Mouse (Mus musculus): Measurements from ENCODE around the gene Gas6.

Gas6 gene

GRCm38 (mm10) chr8:13493858-13494631, at the start of gene Gas6:
TSS of gene Gas6 (minus strand) at chr8:13494490.
- no peak for DNase-seq (ENCODE audit: low read depth, low spot score)

GRCm38 (mm10) chr8:13541526-13541925, 47.2 kb upstream of the Gas6 start:
- DNase-seq (ENCODE audit: low read depth, low spot score), result no peak

GRCm38 (mm10) chr8:13540122-13540521, 45.8 kb upstream of the Gas6 start:
- no peak for DNase-seq (ENCODE audit: low read depth, low spot score)

- DNase-seq (ENCODE audit: low read depth, low spot score), result no peak
Observed at GRCm38 (mm10) chr8:13538821-13539220, 44.5 kb upstream of the Gas6 start.

- no peak for DNase-seq (ENCODE audit: low read depth, low spot score)
Observed at GRCm38 (mm10) chr8:13537102-13537501, 42.8 kb upstream of the Gas6 start.

GRCm38 (mm10) chr8:13533123-13533522, 38.8 kb upstream of the Gas6 start:
- no peak for DNase-seq (ENCODE audit: low read depth, low spot score)

GRCm38 (mm10) chr8:13531602-13532171, 37.4 kb upstream of the Gas6 start:
- DNase-seq (ENCODE audit: low read depth, low spot score), result no peak

GRCm38 (mm10) chr8:13530941-13531340, 36.7 kb upstream of the Gas6 start:
- no peak for DNase-seq (ENCODE audit: low read depth, low spot score)

- DNase-seq (ENCODE audit: low read depth, low spot score), result no peak
Observed at GRCm38 (mm10) chr8:13530401-13530800, 36.1 kb upstream of the Gas6 start.

GRCm38 (mm10) chr8:13529891-13530316, 35.6 kb upstream of the Gas6 start:
- DNase-seq (ENCODE audit: low read depth, low spot score), result no peak

- DNase-seq (ENCODE audit: low read depth, low spot score), result no peak
Observed at GRCm38 (mm10) chr8:13529011-13529840, 34.9 kb upstream of the Gas6 start.

GRCm38 (mm10) chr8:13521392-13521791, 27.1 kb upstream of the Gas6 start:
- no peak for DNase-seq (ENCODE audit: low read depth, low spot score)

- no peak for DNase-seq (ENCODE audit: low read depth, low spot score)
Observed at GRCm38 (mm10) chr8:13520349-13520748, 26.1 kb upstream of the Gas6 start.

GRCm38 (mm10) chr8:13519503-13519902, 25.2 kb upstream of the Gas6 start:
- DNase-seq (ENCODE audit: low read depth, low spot score), result no peak

GRCm38 (mm10) chr8:13517284-13517781, 23.0 kb upstream of the Gas6 start:
- no peak for DNase-seq (ENCODE audit: low read depth, low spot score)

GRCm38 (mm10) chr8:13516728-13517127, 22.4 kb upstream of the Gas6 start:
- DNase-seq (ENCODE audit: low read depth, low spot score), result no peak

GRCm38 (mm10) chr8:13516011-13516442, 21.7 kb upstream of the Gas6 start:
- DNase-seq (ENCODE audit: low read depth, low spot score), result no peak

- no peak for DNase-seq (ENCODE audit: low read depth, low spot score)
Observed at GRCm38 (mm10) chr8:13513556-13514370, 19.5 kb upstream of the Gas6 start.

GRCm38 (mm10) chr8:13512677-13513076, 18.4 kb upstream of the Gas6 start:
- no peak for DNase-seq (ENCODE audit: low read depth, low spot score)

- no peak for DNase-seq (ENCODE audit: low read depth, low spot score)
Observed at GRCm38 (mm10) chr8:13512016-13512415, 17.7 kb upstream of the Gas6 start.

GRCm38 (mm10) chr8:13507284-13507937, 13.1 kb upstream of the Gas6 start:
- no peak for DNase-seq (ENCODE audit: low read depth, low spot score)
